Mouse (Mus musculus): ENCODE measurements at regions not wholly inside any gene's neighbourhood (a gene's known extent, or its start where the extent isn't known, plus 50 kb on each side); places are given as distances from the start of the nearest gene placed in this dataset.

- Histone ChIP-seq H3K9me3 (replicated peaks; ENCODE audit: control insufficient read depth, low read length) (no peaks in the 10 kb centered on the region), H3K9ac (ENCODE audit: low read depth, low read length) (no peak overlapping the region), H3K4me2 (no peak overlapping the region), H3K36me3 (ENCODE audit: control insufficient read depth, insufficient read depth, low read length) (no peaks in the 10 kb centered on the region), H3K4me1 (ENCODE audit: control insufficient read depth, insufficient read depth, low read length) (no peaks in the 10 kb centered on the region), H3K27me3 (ENCODE audit: control insufficient read depth, insufficient read depth, low read length) (no peaks in the 10 kb centered on the region), H3K4me3 (ENCODE audit: low read depth, low read length) (no peak overlapping the region), H3K27ac (ENCODE audit: low read depth, low read length) (no peak overlapping the region)
- WGBS (ENCODE audit: insufficient replicate concordance), result 66% methylated on average over 3 of the region's 3 CpGs
- no peak for ATAC-seq (replicated peaks; ENCODE audit: insufficient number of reproducible peaks, low FRiP score, low TSS enrichment)
These were observed 75.2 kb upstream of the Pfn2 start for GRCm38 (mm10) chr3:57923061-57923460.

GRCm38 (mm10) chr3:57932657-57933539 is 85.0 kb upstream of the Pfn2 start:
- H3K4me1 ChIP-seq (ENCODE audit: control insufficient read depth, insufficient read depth, low read length), result no peaks in the 10 kb centered on the region
- no peaks in the 10 kb centered on the region for H3K36me3 ChIP-seq (ENCODE audit: control insufficient read depth, insufficient read depth, low read length)
- H3K4me3 ChIP-seq (ENCODE audit: low read depth, low read length), result no peak overlapping the region
- no peak overlapping the region for H3K9ac ChIP-seq (ENCODE audit: low read depth, low read length)
- no peak overlapping the region for H3K27ac ChIP-seq (ENCODE audit: low read depth, low read length)
- H3K27me3 ChIP-seq (ENCODE audit: control insufficient read depth, insufficient read depth, low read length), result no peaks in the 10 kb centered on the region
- no peaks in the 10 kb centered on the region for H3K9me3 ChIP-seq (replicated peaks; ENCODE audit: control insufficient read depth, low read length)
- WGBS (ENCODE audit: insufficient replicate concordance), result 85% methylated on average over 3 of the region's 3 CpGs
- no peak overlapping the region for H3K4me2 ChIP-seq
- ATAC-seq (replicated peaks; ENCODE audit: insufficient number of reproducible peaks, low FRiP score, low TSS enrichment), result no peak

GRCm38 (mm10) chr3:57935042-57935610 is 87.2 kb upstream of the Pfn2 start:
- 59% methylated on average over 5 of the region's 5 CpGs for WGBS (ENCODE audit: insufficient replicate concordance)
- Histone ChIP-seq H3K4me3 (ENCODE audit: low read depth, low read length) (no peak overlapping the region), H3K27me3 (ENCODE audit: control insufficient read depth, insufficient read depth, low read length) (no peaks in the 10 kb centered on the region), H3K36me3 (ENCODE audit: control insufficient read depth, insufficient read depth, low read length) (no peaks in the 10 kb centered on the region), H3K9ac (ENCODE audit: low read depth, low read length) (no peak overlapping the region), H3K4me2 (no peak overlapping the region), H3K27ac (ENCODE audit: low read depth, low read length) (no peak overlapping the region), H3K9me3 (replicated peaks; ENCODE audit: control insufficient read depth, low read length) (no peaks in the 10 kb centered on the region), H3K4me1 (ENCODE audit: control insufficient read depth, insufficient read depth, low read length) (no peaks in the 10 kb centered on the region)
- ATAC-seq (replicated peaks; ENCODE audit: insufficient number of reproducible peaks, low FRiP score, low TSS enrichment), result no peak

GRCm38 (mm10) chr3:57940504-57941381 is 92.9 kb upstream of the Pfn2 start:
- H3K27me3 ChIP-seq (ENCODE audit: control insufficient read depth, insufficient read depth, low read length), result no peaks in the 10 kb centered on the region
- H3K4me3 ChIP-seq (ENCODE audit: low read depth, low read length), result no peak overlapping the region
- H3K4me1 ChIP-seq (ENCODE audit: control insufficient read depth, insufficient read depth, low read length), result no peaks in the 10 kb centered on the region
- 82% methylated on average over 4 of the region's 4 CpGs for WGBS (ENCODE audit: insufficient replicate concordance)
- ATAC-seq (replicated peaks; ENCODE audit: insufficient number of reproducible peaks, low FRiP score, low TSS enrichment), result no peak
- H3K4me2 ChIP-seq, result no peak overlapping the region
- no peaks in the 10 kb centered on the region for H3K9me3 ChIP-seq (replicated peaks; ENCODE audit: control insufficient read depth, low read length)
- no peak overlapping the region for H3K27ac ChIP-seq (ENCODE audit: low read depth, low read length)
- no peak overlapping the region for H3K9ac ChIP-seq (ENCODE audit: low read depth, low read length)
- H3K36me3 ChIP-seq (ENCODE audit: control insufficient read depth, insufficient read depth, low read length), result no peaks in the 10 kb centered on the region

GRCm38 (mm10) chr3:57944698-57945097 is 96.8 kb upstream of the Pfn2 start:
- no peak overlapping the region for H3K9ac ChIP-seq (ENCODE audit: low read depth, low read length)
- H3K27ac ChIP-seq (ENCODE audit: low read depth, low read length), result no peak overlapping the region
- H3K4me3 ChIP-seq (ENCODE audit: low read depth, low read length), result no peak overlapping the region
- H3K27me3 ChIP-seq (ENCODE audit: control insufficient read depth, insufficient read depth, low read length), result no peaks in the 10 kb centered on the region
- no peaks in the 10 kb centered on the region for H3K9me3 ChIP-seq (replicated peaks; ENCODE audit: control insufficient read depth, low read length)
- H3K4me2 ChIP-seq, result no peak overlapping the region
- H3K36me3 ChIP-seq (ENCODE audit: control insufficient read depth, insufficient read depth, low read length), result no peaks in the 10 kb centered on the region
- 78% methylated on average over 2 of the region's 2 CpGs for WGBS (ENCODE audit: insufficient replicate concordance)
- no peak for ATAC-seq (replicated peaks; ENCODE audit: insufficient number of reproducible peaks, low FRiP score, low TSS enrichment)
- H3K4me1 ChIP-seq (ENCODE audit: control insufficient read depth, insufficient read depth, low read length), result no peaks in the 10 kb centered on the region

GRCm38 (mm10) chr3:57945765-57946164 is 97.9 kb upstream of the Pfn2 start:
- no peak for ATAC-seq (replicated peaks; ENCODE audit: insufficient number of reproducible peaks, low FRiP score, low TSS enrichment)
- no peaks in the 10 kb centered on the region for H3K4me1 ChIP-seq (ENCODE audit: control insufficient read depth, insufficient read depth, low read length)
- 85% methylated on average over 5 of the region's 5 CpGs for WGBS (ENCODE audit: insufficient replicate concordance)
- no peaks in the 10 kb centered on the region for H3K27me3 ChIP-seq (ENCODE audit: control insufficient read depth, insufficient read depth, low read length)
- no peak overlapping the region for H3K4me3 ChIP-seq (ENCODE audit: low read depth, low read length)
- H3K36me3 ChIP-seq (ENCODE audit: control insufficient read depth, insufficient read depth, low read length), result no peaks in the 10 kb centered on the region
- H3K9me3 ChIP-seq (replicated peaks; ENCODE audit: control insufficient read depth, low read length), result no peaks in the 10 kb centered on the region
- H3K27ac ChIP-seq (ENCODE audit: low read depth, low read length), result no peak overlapping the region
- H3K9ac ChIP-seq (ENCODE audit: low read depth, low read length), result no peak overlapping the region
- no peak overlapping the region for H3K4me2 ChIP-seq

- no peak overlapping the region for H3K4me3 ChIP-seq (ENCODE audit: low read depth, low read length)
- no peaks in the 10 kb centered on the region for H3K36me3 ChIP-seq (ENCODE audit: control insufficient read depth, insufficient read depth, low read length)
- 75% methylated on average over 2 of the region's 2 CpGs for WGBS (ENCODE audit: insufficient replicate concordance)
- H3K4me1 ChIP-seq (ENCODE audit: control insufficient read depth, insufficient read depth, low read length), result no peaks in the 10 kb centered on the region; the same call in 1 of the 2 replicates
- H3K27me3 ChIP-seq (ENCODE audit: control insufficient read depth, insufficient read depth, low read length), result no peaks in the 10 kb centered on the region
- no peaks in the 10 kb centered on the region for H3K9me3 ChIP-seq (replicated peaks; ENCODE audit: control insufficient read depth, low read length)
- no peak overlapping the region for H3K9ac ChIP-seq (ENCODE audit: low read depth, low read length)
- ATAC-seq (replicated peaks; ENCODE audit: insufficient number of reproducible peaks, low FRiP score, low TSS enrichment), result no peak
- no peak overlapping the region for H3K27ac ChIP-seq (ENCODE audit: low read depth, low read length)
- no peak overlapping the region for H3K4me2 ChIP-seq
These were observed 99.5 kb upstream of the Pfn2 start for GRCm38 (mm10) chr3:57947331-57947730.

- no peaks in the 10 kb centered on the region for H3K36me3 ChIP-seq (ENCODE audit: control insufficient read depth, insufficient read depth, low read length)
- ATAC-seq (replicated peaks; ENCODE audit: insufficient number of reproducible peaks, low FRiP score, low TSS enrichment), result no peak
- no peak overlapping the region for H3K27ac ChIP-seq (ENCODE audit: low read depth, low read length)
- peaks cover 4% of the 10 kb centered on the region; the same call in 1 of the 2 replicates for H3K4me1 ChIP-seq (ENCODE audit: control insufficient read depth, insufficient read depth, low read length)
- H3K9me3 ChIP-seq (replicated peaks; ENCODE audit: control insufficient read depth, low read length), result no peaks in the 10 kb centered on the region
- H3K9ac ChIP-seq (ENCODE audit: low read depth, low read length), result no peak overlapping the region
- H3K27me3 ChIP-seq (ENCODE audit: control insufficient read depth, insufficient read depth, low read length), result no peaks in the 10 kb centered on the region
- WGBS (ENCODE audit: insufficient replicate concordance), result 79% methylated on average over 1 of the region's 1 CpGs
- no peak overlapping the region for H3K4me3 ChIP-seq (ENCODE audit: low read depth, low read length)
- no peak overlapping the region for H3K4me2 ChIP-seq
These were observed 100.8 kb upstream of the Pfn2 start for GRCm38 (mm10) chr3:57948720-57949119.
